Mouse (Mus musculus): ENCODE data around the gene Csnka2ip. TPM values are rescaled to one million over a fixed set of nuclear protein-coding genes. Genes with fewer than 3 reads are reported as not detected.

Gene Csnka2ip
- not detected for polyA plus RNA-seq (2017; shearing (Covaris generic))

DNA sequence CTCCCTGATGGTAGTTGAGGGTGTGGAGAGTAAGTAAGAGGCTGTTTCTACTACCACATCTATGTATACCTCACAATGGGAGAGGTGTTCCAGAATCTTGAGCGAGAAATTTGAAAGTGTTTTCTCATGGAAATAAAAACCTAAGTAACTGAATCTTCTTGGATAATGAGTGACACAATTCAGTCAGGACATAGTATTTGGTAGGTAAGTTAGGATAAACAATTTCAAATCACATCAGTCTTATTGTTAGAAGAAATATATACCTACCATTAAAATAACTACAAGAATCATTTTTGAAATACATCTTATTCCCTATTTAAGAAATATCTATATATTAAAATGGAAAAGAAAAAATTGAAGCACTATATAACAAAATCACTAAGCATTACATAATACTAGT lies at the start of gene Csnka2ip:
Gene Csnka2ip, minus strand, starts transcription at position 101 of the 400 bp plus-strand sequence.

Other genes starting within 250 kb of the Csnka2ip start
- gene 4930453N24Rik, start 168.8 kb upstream of the Csnka2ip start, polyA plus RNA-seq (2017; shearing (Covaris generic)), result 48.3 TPM
- 13.2 TPM for gene Zfp654, start 249.2 kb upstream of the Csnka2ip start, polyA plus RNA-seq (2017; shearing (Covaris generic))
- gene Cggbp1, start 249.6 kb upstream of the Csnka2ip start, polyA plus RNA-seq (2017; shearing (Covaris generic)), result 53.3 TPM